Mouse (Mus musculus) gastrocnemius, adult 18-20 months (tissue): ENCODE results near the gene Ehbp1l1. TPM values are rescaled to one million over a fixed set of nuclear protein-coding genes. Genes with fewer than 3 reads are reported as not detected.

ENCODE experiments used
- DNase-seq: peaks from one replicate; pipeline ENCODE4 v3.0.0; 2021; ENCODE audit warnings: low spot score
- total RNA-seq, 2 experiments: library from RNA; stranded (reverse); gene quantifications; 2 replicates each; pipeline ENCODE4 v1.2.3; 2021

The Ehbp1l1 gene
- total RNA-seq, 2 experiments from 2014 or later: 210 to 241 TPM

- no peak for DNase-seq
These were observed 8.2 kb upstream of the Ehbp1l1 start for GRCm38 (mm10) chr19:5734325-5734724.

GRCm38 (mm10) chr19:5731264-5731978 is 5.3 kb upstream of the Ehbp1l1 start:
- peak; percentile 95 for DNase-seq

GRCm38 (mm10) chr19:5730314-5731186 is 4.4 kb upstream of the Ehbp1l1 start:
- DNase-seq: no peak

- DNase-seq: peak; percentile 90
These were observed 3.3 kb upstream of the Ehbp1l1 start, which contains the start of gene Fam89b for GRCm38 (mm10) chr19:5729444-5729815. Gene Fam89b, minus strand, starts transcription at chr19:5729653.

- no peak for DNase-seq
These were observed 2.7 kb upstream of the Ehbp1l1 start for GRCm38 (mm10) chr19:5728631-5729443.

- peak; percentile 93 for DNase-seq
These were observed 1.6 kb upstream of the Ehbp1l1 start for GRCm38 (mm10) chr19:5727701-5728100.

GRCm38 (mm10) chr19:5726961-5727578 is 953 bp upstream of the Ehbp1l1 start:
- no peak for DNase-seq

GRCm38 (mm10) chr19:5725029-5725707 is 949 bp downstream of the Ehbp1l1 start:
- DNase-seq: peak; percentile 94

GRCm38 (mm10) chr19:5724549-5724941 is 1.6 kb downstream of the Ehbp1l1 start:
- peak; percentile 94 for DNase-seq

GRCm38 (mm10) chr19:5723934-5724548 is 2.1 kb downstream of the Ehbp1l1 start:
- no peak for DNase-seq

GRCm38 (mm10) chr19:5722848-5723425 is 3.2 kb downstream of the Ehbp1l1 start:
- no peak for DNase-seq

- DNase-seq: no peak
These were observed 4.9 kb downstream of the Ehbp1l1 start for GRCm38 (mm10) chr19:5721233-5721632.

GRCm38 (mm10) chr19:5716955-5717354 is 9.2 kb downstream of the Ehbp1l1 start:
- no peak for DNase-seq

GRCm38 (mm10) chr19:5715793-5716688 is 10.1 kb downstream of the Ehbp1l1 start:
- DNase-seq: no peak

- peak; percentile 92 for DNase-seq
These were observed 12.4 kb downstream of the Ehbp1l1 start for GRCm38 (mm10) chr19:5713730-5714129.

- no peak for DNase-seq
These were observed 12.9 kb downstream of the Ehbp1l1 start for GRCm38 (mm10) chr19:5713255-5713654.

- no peak for DNase-seq
These were observed 14.1 kb downstream of the Ehbp1l1 start for GRCm38 (mm10) chr19:5711907-5712460.

GRCm38 (mm10) chr19:5711218-5711617 is 14.9 kb downstream of the Ehbp1l1 start:
- DNase-seq: peak; percentile 79
